Mouse (Mus musculus): ENCODE data around the gene Kcna3.

Gene Kcna3

DNA sequence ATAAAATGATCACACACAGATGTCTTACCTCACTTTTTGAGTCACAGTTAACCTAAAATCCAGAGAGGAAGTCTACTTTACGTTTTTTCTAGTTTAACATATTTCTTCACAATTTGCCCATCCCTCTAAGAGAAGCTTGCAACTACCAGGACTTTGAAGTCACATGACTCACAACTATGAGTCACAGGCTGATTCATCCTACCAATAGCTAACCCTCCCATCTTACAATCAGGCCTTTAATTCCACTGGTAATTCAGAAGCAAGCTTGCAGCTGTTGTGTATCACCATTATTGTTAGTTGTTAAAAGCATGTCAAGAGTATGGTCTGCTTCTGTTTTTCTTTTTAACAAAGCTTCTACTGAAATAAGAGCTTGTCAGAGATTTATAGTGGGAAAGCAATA, 26.8 kb downstream of the Kcna3 start:
- DNase-seq (ENCODE audit: inconsistent age in 2 of 2, low spot score in 1 of 2), result peak in 1 of 2 experiments; percentile 46

DNA sequence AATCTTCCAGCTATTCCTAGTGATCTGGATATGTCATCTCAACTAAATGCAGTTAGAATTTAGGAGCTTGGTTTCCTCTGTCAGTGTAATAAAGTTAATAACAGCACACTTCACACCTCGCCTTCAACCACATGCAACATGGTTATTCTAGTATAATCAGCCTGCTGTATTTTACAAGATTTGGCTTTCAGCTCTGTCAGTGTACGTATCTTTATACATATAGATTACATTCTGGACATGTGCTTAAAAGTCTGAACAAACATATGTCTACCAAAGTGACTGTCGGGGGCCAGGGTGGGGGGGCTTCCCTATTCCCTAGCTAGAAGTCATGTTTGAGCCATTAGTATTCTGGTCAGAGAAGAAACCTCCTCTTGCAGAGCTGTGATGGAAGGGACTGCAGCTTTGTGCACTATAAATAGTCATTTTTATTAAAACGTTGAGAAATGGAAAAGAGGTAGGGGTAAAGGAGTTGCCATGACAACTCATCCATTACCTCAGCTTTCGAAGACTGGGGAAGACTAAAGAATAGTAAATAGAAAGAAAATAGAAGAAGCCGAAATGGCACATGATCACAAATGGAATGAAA, 29.6 kb downstream of the Kcna3 start:
- DNase-seq (ENCODE audit: inconsistent age in 2 of 2, low spot score in 1 of 2), result no peak

DNA sequence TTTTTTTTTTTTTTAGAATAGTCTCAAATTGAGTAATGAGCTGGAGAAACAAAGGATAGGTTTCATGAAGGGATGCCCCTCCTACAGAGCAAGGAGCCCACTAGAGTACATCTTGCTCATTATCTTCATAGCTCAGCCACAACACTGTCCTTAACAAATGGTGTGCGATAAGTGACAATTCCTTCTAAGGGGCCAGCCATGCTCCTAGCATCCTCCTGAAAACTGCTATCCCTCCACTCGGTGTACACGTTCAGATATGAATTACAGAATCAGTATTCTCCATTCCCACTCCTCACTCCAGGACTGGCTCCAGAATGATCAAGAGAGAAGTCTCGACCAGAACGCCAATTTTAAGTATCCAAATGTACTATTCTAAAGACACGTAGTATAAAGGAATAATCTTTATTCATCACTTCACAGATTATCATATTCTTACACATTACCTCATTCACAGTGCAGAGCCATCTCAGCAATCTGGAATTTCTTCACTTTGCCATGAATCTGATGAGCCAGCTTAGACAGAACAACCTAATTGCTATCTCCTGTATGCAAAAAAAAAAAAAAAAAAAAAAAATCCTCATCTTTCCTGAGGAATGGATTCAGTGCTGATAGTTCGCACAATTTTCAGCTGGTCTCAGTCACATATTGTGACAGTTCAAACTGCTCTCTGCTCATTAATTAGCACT, 30.3 kb downstream of the Kcna3 start:
- DNase-seq (ENCODE audit: inconsistent age in 2 of 2, low spot score in 1 of 2), result no peak

DNA sequence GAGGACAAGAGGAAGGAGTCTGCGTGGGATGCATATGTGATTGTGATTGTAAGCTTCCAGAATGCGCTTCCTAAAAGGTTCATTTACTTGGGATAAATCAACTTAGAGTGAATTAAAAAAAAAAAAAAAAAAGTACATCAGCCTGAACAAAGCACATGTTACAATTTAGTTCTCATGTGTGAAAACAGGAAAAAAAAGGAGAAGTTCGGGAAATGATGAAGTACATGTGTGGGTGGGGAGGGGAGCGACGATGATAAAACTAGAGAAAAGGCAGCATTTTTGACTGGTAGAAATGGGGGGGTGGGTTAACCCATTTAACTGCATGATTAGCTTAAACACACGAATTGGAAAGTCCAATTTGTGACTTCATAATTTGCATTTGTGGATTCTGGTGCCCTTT, 31.3 kb downstream of the Kcna3 start:
- no peak for DNase-seq (ENCODE audit: inconsistent age in 2 of 2, low spot score in 1 of 2)

DNA sequence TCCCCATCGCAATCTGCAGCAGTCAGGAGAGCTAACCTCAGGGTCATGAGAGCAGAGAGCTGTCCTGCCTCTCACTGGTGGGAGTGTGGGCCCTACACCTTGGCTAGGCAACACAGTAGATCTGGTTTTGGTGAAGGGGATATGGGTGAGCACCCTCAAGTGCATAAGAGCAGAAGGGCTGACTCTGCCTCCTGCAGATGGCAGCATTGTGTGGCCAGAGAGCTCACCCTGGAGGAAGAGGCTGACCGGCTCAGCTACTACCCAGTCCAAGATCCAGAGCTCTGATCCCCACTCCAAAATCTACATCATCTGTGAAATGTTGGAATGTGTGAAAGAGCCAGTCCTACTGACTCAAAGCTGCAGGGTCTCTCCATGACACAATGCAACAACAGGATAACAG, 37.9 kb downstream of the Kcna3 start:
- DNase-seq (ENCODE audit: inconsistent age in 2 of 2, low spot score in 1 of 2), result no peak

DNA sequence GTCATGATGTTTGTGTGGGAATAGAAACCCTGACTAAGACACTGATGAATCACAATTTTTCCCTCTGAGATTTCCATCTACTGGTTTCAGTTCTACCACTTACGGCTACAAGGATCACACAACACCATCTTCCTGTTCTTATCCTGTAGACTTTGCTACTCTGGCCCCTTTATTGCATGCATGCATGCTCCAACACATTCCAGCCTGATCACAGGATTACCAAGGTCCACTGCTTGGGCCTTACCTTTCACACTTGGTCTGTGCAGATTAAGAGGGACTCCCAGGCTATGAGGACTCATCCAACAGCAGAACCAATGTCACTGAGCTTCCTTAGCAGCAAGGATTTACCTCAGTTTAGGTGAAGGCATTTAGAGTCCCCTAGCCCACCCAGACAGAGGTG, 39.7 kb downstream of the Kcna3 start:
- DNase-seq (ENCODE audit: inconsistent age in 2 of 2, low spot score in 1 of 2), result no peak

DNA sequence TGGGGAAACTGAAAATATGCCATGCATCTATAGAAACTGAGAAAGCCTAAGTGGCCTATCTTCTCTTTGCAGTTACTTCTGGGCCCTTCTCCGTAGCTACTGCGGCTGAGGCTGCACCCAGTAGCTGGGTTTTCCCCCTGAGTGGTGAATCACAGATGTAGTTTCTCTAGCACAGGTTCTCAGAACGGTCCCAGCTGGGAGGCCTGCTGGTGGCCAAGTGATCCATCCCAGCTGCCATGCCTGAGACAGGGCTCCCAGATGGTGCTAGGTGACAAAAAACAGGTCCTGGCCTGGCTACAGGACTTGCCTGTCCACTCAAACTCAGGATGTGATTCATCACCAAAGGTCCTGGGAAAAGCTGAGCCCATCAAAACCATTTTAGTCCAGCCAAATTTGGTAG, 40.7 kb downstream of the Kcna3 start:
- peak in 1 of 2 experiments; percentile 5 for DNase-seq (ENCODE audit: inconsistent age in 2 of 2, low spot score in 1 of 2)

DNA sequence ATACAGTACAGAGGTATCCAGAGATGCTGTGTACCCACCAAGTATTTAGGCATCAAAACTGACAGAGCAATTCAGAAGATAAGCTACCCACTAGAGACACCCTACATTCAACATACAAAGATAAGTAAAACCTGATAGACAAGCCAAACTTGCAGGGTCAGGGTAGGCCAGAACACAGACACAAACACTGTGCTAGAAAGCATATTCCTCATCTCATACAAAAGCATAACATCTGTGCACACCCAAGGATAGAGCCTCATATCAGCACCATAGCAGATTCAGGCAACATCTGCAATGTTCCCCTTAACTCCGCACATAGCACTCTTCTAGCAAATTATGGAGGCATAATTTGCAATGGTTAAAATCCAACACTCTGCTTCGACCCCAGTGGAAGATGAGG, 41.1 kb downstream of the Kcna3 start:
- DNase-seq (ENCODE audit: inconsistent age in 2 of 2, low spot score in 1 of 2), result no peak

DNA sequence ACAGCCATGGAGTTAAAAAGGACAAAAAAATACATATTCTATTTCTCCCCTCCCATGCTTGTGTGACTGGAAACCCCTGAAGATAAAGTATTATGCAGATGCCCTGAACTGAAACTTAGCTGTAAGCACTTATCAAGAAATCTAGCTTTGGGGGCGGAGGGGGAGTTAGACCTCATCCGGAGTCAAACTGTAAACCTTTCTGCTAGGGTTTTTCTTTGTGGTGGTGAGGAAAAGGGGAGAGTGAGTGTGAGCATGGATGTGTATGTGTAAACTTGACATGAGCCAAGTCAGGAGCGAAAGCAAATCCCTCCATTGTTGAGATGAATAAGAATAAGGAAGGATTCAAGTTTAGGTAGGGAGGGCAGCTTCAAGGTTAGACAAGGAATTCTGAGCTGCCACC, 44.8 kb downstream of the Kcna3 start:
- DNase-seq (ENCODE audit: inconsistent age in 2 of 2, low spot score in 1 of 2), result no peak

DNA sequence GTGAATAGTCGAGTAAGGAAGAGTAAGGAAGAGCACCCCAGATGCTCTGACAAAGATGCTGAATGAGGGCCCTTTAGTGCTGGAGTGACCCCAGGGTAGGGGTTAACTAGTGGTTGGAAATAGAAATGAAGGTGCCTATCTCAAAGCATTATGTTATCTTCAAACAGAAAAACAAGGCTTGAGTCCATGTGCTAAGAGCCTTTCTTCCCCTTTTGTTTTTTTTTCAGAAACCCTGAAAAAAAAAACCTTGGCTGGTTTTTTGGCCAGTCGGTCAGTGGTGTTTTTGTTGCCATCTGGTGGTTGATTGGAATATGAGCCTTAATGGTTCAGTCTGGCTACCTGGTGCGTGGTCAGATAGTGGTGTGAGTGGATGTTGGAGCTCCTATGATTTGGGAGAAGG, 45.3 kb downstream of the Kcna3 start:
- peak in 1 of 2 experiments; percentile 64 for DNase-seq (ENCODE audit: inconsistent age in 2 of 2, low spot score in 1 of 2)

DNA sequence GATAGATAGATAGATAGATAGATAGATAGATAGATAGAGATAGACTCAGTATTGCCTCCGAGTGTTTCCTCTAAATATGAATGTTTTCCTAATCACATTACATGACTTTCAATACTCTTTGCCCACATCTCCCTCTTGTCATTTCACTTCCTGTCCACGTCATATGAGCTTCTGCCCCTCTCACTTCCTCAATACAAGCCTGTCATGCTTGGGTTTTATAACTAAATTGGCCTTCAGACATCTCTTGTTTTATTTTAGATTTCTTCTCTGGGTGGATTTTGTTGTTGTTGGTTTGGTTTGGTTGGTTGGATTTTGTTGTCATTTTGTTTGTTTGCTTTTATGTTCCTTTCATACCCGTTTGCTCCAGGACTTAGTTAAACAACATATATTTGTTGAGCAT, 48.6 kb downstream of the Kcna3 start:
- DNase-seq (ENCODE audit: inconsistent age in 2 of 2, low spot score in 1 of 2), result no peak

DNA sequence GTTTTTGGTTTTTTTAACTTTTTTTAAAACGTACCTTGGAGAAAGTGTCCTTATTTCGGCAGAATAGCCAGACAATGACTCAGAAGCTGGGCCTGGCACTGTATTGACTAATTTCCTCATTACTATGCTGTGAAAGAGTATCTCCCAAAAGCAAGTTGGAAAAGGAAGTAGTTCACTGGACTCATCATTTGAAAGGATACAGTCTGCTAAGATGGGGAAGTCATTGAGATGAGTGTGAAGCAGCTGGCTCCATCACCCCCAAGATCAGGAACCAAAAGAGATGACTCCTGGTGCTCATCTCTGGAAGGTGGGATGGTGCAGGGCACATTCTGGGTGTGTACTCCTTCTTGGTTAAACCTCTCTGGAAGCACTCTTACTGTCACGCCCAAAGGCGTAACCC, 51.4 kb downstream of the Kcna3 start:
- no peak for DNase-seq (ENCODE audit: inconsistent age in 2 of 2, low spot score in 1 of 2)

Measured in adrenal gland, adult (tissue).